Mouse (Mus musculus) MEL (cell line): ENCODE results near the gene Hoxd8.

Experiments
- CHD2 ChIP-seq: IDR thresholded peaks from 2 replicates; pipeline ENCODE4 v1.6.1; 2011; ENCODE audit warnings: low read length, improper control_type of control experiment
- CTCF ChIP-seq, 3 experiments: IDR thresholded peaks in 2 of 3; conservative IDR thresholded peaks in 1 of 3; 2 replicates each; pipeline ENCODE4 v1.5.1; 2011 to 2012; ENCODE audit warnings: low read length in 3 of 3, low read depth in 2 of 3, mild to moderate bottlenecking in 2 of 3, improper control_type of control experiment in 1 of 3, inconsistent platforms in 1 of 3, mixed read lengths in 1 of 3, moderate library complexity in 1 of 3; ENCODE audit not compliant: control insufficient read depth in 1 of 3, insufficient read depth in 1 of 3, poor library complexity in 1 of 3, severe bottlenecking in 1 of 3
- E2F4 ChIP-seq: IDR thresholded peaks from 2 replicates; pipeline ENCODE4 v1.6.1; 2011; ENCODE audit warnings: low read depth, low read length, improper control_type of control experiment, borderline replicate concordance
- ELF1 ChIP-seq: IDR thresholded peaks from 2 replicates; pipeline ENCODE4 v1.6.1; 2014; ENCODE audit warnings: low read depth, mild to moderate bottlenecking, inconsistent platforms, low read length, improper control_type of control experiment, moderate library complexity
- HCFC1 ChIP-seq: IDR thresholded peaks from 2 replicates; pipeline ENCODE4 v1.6.1; 2012; ENCODE audit warnings: low read depth, mild to moderate bottlenecking, inconsistent platforms, low read length, improper control_type of control experiment, moderate library complexity
- KAT2A ChIP-seq: conservative IDR thresholded peaks from 2 replicates; pipeline ENCODE4 v1.6.1; 2012; ENCODE audit warnings: low read depth, low read length, improper control_type of control experiment, inconsistent platforms
- MAZ ChIP-seq: IDR thresholded peaks from 2 replicates; pipeline ENCODE4 v1.6.1; 2012; ENCODE audit warnings: low read depth, mild to moderate bottlenecking, inconsistent platforms, low read length, improper control_type of control experiment
- MXI1 ChIP-seq: IDR thresholded peaks from 2 replicates; pipeline ENCODE4 v1.6.1; 2011; ENCODE audit warnings: mild to moderate bottlenecking, low read depth, low read length, improper control_type of control experiment
- MYC ChIP-seq: IDR thresholded peaks from 2 replicates; pipeline ENCODE4 v1.6.1; 2011; ENCODE audit warnings: low read depth, mild to moderate bottlenecking, low read length, improper control_type of control experiment, moderate library complexity
- POLR2A ChIP-seq, 2 experiments: IDR thresholded peaks; 2 replicates each; pipeline ENCODE4 v1.6.1; 2011 to 2012; ENCODE audit warnings: low read length in 2 of 2, mild to moderate bottlenecking in 2 of 2, control low read depth in 1 of 2, improper control_type of control experiment in 1 of 2, low read depth in 1 of 2, moderate library complexity in 1 of 2; ENCODE audit not compliant: control insufficient read depth in 1 of 2, insufficient read depth in 1 of 2, poor library complexity in 1 of 2
- RCOR1 ChIP-seq: IDR thresholded peaks from 2 replicates; pipeline ENCODE4 v1.6.1; 2012; ENCODE audit warnings: low read depth, mild to moderate bottlenecking, inconsistent platforms, low read length, improper control_type of control experiment
- SMC3 ChIP-seq: IDR thresholded peaks from 2 replicates; pipeline ENCODE4 v1.6.1; 2011; ENCODE audit warnings: low read depth, low read length, improper control_type of control experiment
- UBTF ChIP-seq: IDR thresholded peaks from 2 replicates; pipeline ENCODE4 v1.6.1; 2012; ENCODE audit warnings: low read depth, mild to moderate bottlenecking, inconsistent platforms, low read length, improper control_type of control experiment, moderate library complexity, borderline replicate concordance; ENCODE audit not compliant: insufficient read depth
- USF2 ChIP-seq, 2 experiments: IDR thresholded peaks; 2 replicates each; pipeline ENCODE4 v1.6.1; 2011 to 2012; ENCODE audit warnings: improper control_type of control experiment in 2 of 2, low read length in 2 of 2, borderline replicate concordance in 1 of 2, inconsistent platforms in 1 of 2, low read depth in 1 of 2, mild to moderate bottlenecking in 1 of 2; ENCODE audit not compliant: insufficient read depth in 1 of 2

DNA sequence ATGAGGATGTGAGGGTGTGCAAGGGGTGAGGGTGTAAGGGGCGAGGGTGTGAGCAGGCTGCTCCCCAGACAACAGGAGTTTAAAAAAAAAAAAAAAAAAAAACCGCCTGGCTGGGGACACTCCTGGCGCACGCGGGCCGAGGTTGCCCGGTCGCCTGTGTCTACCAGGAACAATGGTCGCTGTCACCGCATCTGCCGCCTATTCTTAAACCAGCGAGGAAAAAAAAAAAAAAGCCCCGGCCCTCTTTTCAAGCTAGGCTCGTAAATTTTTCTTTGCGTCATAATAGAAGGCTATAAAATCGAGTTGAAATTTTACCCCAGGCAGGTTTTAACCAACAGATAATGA lies 28.9 kb downstream of the Hoxd8 start:
- TF ChIP-seq CHD2 (no peak), ELF1 (no peak), USF2 (IDR thresholded peaks at IDR 0.05; ENCODE audit: borderline replicate concordance in 1 of 2, insufficient read depth in 1 of 2, low read depth in 1 of 2, low read length in 2 of 2) (no peak), KAT2A (no peak), SMC3 (no peak), MYC (no peak), E2F4 (no peak), MAZ (no peak), POLR2A (IDR thresholded peaks at IDR 0.05; ENCODE audit: control insufficient read depth in 1 of 2, insufficient read depth in 1 of 2, low read depth in 1 of 2, low read length in 2 of 2, poor library complexity in 1 of 2) (no peak), CTCF (IDR thresholded peaks at IDR 0.05 in 2 of 3, conservative IDR thresholded peaks at IDR 0.05 in 1 of 3; ENCODE audit: control insufficient read depth in 1 of 3, insufficient read depth in 1 of 3, low read depth in 2 of 3, low read length in 3 of 3, poor library complexity in 1 of 3, severe bottlenecking in 1 of 3) (no peak), HCFC1 (no peak), UBTF (no peak), MXI1 (no peak), RCOR1 (no peak)
